Mouse (Mus musculus): ENCODE results near the gene Gm21992.

DNA sequence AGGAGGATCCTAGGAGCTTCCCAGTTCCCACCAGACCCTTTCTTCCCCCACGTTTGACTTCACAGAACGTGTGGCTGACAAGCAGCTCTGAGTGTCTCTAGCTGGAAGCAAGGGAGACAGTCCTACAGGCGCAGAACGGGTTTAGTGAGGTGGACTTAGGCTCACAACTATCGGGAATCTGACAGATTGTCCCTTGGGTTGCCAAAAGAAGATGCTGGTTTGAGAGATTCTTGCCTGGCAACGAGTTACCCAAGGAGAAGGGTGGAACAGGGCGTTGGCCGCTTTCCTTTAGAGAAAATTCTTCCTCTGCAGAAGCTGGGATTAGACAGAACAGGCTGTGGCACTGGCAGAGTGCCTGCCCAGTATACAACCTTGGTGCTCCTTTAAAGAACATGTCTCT is 112.6 kb downstream of the Gm21992 start:
- TF ChIP-seq CTCF (IDR thresholded peaks at IDR 0.05; ENCODE audit: low read depth), result no peak
- TF ChIP-seq EP300 (optimal IDR thresholded peaks at IDR 0.05), result no peak
